Mouse (Mus musculus) spleen, embryonic (tissue): ENCODE data around the gene Gm9913.

Experiments
- CTCF ChIA-PET: fragments of 350-600 bp; sonication (Branson Sonifier 250); formaldehyde crosslinking; loops from one replicate; lab custom pipeline; 2022; lab: Charles Lee

The Gm9913 gene

DNA sequence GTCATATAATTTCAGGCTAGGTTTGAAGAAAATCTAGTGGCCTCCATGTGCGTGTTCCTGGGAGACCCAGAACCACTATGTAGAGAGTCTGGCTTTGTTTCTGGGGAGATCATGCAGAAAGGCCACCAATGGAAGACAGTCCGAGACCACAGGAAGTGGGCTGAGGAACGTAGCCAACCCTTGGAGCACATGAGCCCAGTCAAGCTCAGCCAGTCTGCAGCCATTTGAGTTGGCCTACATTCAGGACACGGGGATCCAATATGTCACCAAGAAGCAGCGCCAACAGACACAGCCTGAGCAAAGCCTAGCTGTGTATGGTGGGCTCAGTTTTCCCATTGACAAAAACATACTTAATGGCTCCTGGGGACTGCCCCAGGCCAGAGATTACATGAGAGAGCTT is 8.2 kb upstream of the Gm9913 start:
- CTCF ChIA-PET = no interaction called here

DNA sequence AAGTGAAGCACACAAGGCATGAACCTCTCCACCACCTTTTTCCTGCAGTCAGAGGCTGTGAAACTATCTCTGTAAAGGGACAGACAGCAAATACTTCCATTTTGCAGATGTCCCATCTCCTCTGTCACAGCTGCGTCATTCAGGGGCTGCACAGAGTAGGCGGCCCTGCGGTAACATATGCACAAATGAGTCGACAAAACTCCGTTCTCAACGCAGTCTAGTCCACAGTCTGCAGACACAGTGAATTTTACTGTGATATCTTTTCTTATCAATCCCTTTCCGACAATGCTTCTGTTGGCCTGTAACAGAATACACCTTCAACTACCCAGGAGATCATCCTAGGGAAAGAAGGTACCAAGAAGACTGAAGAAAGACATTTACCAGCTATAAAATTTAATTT is 6.7 kb upstream of the Gm9913 start:
- CTCF ChIA-PET = no interaction called here

DNA sequence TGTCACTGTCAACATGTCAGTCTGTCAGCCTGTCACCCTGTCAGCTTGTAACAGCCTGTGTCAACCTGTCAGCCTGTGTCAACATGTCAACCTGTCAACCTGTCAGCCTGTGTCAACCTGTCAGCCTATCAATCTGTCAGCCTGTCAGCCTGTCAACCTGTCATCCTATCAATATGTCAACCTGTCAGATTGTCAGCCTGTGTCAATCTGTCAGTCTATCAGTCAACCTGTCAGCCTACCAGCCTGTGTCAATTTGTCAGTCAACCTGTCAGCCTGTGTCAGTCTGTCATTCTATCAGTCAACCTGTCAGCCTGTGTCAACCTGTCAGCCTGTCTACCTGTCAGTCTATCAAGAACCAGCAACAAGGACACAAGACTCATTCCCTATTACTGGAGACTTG is 3.4 kb upstream of the Gm9913 start:
- CTCF ChIA-PET = no interaction called here

DNA sequence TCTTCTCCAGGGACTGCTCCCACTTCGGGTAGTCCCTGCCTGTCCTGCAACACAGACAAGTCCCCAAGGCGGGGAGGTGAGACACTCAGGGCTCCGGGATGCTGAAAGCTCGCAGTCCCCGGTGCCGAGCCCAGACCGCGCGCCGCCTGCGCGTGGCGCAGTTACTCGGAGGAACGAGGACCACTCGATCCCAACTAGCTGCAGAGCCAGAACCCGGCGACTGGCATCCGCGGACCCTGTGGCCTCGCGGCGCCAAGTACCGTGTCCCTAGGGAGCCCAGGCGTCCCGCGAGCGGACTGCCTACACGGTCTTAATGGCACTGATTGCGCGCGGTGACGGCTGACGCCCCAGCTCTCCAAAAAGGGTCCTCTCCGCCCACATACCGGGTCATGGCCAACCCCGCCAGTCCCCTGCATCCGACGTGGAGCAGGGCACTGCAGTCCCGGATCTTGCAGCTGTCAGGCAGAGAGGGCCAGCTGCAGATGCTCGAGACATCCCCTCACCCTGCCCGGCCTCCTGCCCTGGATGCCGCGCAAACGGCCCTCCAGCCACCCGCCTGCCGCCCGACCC is 942 bp downstream of the Gm9913 start:
- CTCF ChIA-PET = no interaction called here

DNA sequence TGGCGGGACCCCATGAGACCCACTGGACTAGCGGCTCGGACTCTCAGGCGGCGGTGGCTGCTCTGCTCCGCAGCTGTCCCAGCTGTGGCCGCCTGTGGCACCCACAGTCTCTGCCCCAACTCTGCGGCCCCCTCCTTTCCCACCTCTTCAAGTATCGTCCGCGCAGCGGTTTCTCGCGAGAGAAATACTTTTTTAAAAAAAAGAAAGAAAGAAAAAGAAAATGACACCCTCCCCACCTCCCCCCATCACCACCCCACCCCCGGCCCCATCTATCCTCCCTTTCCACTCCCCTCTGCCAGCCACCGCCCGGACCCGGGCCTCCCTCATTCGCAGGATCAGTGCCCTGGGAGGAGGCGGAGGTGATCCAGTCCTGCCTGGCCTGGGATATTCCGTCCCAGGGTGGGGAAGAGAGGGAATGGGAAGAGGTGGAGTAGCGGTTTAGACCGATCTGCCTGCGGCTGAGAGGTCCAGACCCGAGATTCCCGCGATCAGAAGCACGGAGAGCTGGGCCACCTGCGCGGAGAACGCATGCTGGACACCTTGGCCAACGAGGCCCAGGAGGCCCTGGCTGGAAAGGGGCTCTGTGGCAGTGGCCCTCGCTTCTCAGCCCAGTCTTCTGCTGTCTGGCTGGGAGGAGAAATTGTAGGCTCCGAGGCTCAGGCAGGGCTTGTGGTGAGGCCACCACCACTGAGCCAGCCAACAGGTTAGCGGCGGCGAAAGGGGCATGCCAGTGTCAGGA is 1.6 kb downstream of the Gm9913 start:
- CTCF ChIA-PET = no interaction called here

DNA sequence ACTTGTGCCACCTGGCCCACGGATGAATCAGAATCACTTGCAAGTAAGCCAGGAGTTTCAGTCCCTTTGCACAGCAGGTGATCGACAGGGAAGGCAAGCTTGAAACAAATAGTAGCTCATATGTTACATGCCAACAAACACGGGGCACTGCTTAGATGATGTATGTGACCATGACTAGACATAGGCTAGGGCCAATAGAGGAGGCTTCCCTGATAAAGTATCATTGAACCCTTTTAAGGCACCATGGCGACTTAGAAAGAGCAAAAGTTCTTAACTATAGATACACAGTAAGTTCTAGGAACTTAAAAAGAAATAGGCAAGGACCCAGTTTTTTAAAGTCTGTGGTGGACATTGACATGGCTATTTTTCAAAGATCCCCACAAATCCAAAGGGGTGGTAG is 3.0 kb downstream of the Gm9913 start, which contains the start of gene Fbn1:
Gene Fbn1 (minus strand): TSS at position 101 of the 400 bp plus-strand sequence.
- CTCF ChIA-PET = no interaction called here

DNA sequence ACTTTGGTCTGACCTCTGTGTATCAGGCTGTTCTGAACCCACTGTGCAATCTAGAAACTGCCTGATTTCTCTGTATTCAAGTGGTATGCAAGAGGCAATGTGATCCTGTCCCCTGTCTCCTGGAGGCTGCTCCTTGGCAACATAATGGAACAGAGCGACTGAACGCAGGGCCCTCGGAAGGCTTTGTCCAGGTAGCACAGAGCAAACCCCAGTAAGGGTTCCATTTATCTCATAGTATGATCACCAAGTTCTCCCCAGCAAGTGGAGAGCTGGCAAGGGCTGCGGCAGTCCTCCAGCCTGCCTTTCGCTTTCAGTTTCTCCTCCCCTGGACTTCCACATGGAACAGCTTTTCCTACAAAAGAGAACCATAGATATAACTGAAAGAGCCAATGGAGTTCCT is 3.5 kb downstream of the Gm9913 start:
- CTCF ChIA-PET = no interaction called here

DNA sequence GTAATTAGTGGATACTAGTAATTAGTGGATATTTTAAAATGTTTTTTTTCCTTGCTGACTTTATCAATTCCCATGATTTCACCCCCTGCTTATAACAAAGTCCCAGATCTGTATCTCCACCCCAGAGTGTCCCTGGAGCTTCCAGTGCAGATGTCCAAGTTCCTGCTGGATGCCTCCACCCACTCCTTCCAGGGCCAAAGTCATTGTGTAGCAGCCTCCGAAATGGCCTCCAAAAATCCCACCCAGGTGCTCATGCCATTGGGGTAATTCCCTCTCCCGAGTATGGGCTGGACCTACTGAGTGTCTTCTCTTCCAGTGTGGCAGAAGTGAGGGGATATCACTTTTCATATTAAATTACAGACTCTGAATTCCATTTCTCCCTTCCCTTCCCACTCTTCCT is 5.9 kb downstream of the Gm9913 start:
- CTCF ChIA-PET = no interaction called here

DNA sequence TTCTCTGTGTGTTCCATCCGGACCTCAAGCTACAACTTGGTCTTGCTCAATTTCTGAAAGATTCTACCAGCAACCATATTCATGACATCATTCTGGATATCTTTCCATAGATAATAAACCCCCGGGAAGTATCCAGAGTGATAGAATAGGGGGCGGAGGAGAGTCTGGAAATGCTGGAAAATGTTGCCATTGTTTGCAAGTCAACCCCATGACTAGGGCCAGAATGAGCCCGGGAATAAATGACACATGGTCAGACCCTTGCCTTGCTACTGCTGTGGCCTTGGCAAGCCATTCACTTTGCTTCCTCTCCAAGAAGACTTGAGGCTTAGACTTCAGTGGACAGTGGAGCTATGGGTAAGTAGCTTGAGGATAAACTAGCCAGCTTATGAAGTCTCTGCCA is 7.0 kb downstream of the Gm9913 start:
- CTCF ChIA-PET = no interaction called here

DNA sequence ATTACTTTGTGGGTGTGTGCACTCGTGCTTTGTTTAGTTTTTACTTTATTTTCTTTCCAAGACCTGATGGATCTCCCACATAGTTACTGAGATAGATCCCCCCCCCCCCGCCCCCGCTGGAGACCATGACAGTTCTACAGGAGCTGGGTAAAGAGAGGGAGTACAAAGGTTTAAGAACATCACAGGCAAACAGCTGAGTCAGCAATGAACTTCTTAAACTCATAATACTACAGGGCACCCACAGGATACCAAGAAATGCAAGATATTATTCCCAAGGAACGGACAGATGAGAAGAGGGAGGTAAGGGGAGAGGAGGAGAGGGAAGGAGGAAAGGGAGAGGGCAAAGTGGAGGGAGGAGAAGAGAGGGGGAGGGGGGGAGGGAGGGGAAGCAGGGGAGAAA is 7.7 kb downstream of the Gm9913 start:
- CTCF ChIA-PET = no interaction called here

DNA sequence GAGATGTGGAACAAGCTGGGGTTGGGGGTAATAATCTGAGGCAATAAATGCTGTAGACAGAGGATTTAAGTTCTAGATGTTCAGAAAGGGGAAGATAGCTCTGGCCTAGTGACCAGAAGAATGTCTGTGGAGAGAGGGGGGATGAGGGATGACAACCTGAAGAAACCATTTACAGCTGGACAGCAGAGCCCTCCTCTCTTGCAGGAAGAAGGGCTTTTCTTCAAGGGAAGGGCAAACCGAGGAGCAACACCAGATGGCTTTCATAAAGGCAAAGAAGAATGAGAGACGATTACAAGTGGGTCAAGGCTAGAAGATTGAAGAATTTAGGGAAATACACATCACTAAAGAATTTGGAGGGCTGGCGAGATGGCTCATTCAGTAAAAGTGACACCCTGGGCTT is 9.5 kb downstream of the Gm9913 start:
- CTCF ChIA-PET = no interaction called here

DNA sequence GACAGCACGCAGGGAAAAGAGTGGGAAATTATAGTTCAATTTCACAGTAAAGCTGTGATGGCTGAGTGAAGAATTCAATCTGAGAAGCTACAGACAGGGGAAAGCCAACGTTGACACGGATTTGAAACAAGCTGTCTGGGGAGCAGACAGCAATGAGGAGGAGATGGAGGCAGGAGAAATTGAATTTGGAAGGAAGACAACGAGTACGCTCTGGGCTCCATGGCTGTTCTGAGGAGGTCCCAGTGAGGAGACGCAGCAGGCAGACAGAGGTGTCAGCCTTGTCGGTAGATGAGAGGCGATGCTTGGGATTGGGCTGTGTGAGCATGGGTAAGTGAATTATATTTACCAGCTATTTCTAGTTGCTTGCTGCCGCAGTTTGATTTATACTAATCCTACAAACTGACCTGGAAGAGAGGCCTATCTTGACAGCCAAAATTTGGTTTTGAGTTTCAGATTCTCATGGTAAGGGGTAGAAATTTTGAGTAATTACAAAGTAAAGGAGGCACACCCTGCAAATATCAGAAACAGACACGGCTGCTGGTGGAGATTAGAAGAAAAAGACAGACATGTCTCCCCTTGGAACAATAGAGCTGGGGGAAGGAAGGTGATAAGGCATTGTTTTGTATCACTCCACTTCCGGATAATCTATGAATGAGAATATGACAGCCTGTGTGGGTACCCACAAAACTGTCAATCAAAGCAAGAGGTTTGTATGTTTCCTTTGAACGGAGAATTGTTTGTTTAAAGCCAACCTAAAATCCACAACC is 10.6 kb downstream of the Gm9913 start:
- CTCF ChIA-PET = no interaction called here

DNA sequence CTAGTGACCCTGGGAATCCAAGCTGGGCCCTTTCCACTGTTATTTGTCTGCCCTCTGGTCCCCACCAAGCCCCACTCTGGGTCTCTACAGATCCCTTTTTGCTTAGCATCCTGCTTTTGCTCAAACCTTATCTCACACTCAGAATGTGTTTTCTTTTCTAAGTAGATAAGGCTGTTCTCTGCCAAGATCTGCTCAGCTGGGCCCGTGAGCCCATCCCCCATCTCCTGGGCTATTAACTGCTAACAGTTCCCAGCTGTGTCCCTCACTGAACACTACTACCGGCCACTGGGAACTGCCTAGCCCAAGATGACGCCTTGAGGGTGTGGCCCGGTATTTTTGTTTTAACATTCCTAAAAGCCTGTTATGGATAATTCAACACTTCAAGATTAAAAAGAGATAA is 11.7 kb downstream of the Gm9913 start:
- CTCF ChIA-PET = no interaction called here

DNA sequence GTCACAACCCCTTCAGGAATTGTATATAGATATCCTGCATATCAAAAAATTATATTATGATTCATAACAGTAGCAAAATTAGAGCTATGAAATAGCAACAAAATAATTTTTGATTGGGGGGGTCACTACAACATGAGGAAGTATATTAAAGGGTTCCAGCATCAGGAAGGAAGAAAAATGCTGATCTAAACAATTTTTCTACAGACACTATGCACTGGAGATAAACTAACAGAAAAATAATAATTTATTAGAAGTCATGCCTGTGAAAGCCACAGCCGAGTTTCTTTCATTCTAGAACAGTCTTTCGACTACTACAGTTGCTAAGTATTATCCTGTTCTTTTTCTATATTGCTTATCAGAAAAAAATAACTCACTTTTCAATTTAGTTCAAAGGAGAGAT is 20.6 kb downstream of the Gm9913 start:
- CTCF ChIA-PET = no interaction called here

DNA sequence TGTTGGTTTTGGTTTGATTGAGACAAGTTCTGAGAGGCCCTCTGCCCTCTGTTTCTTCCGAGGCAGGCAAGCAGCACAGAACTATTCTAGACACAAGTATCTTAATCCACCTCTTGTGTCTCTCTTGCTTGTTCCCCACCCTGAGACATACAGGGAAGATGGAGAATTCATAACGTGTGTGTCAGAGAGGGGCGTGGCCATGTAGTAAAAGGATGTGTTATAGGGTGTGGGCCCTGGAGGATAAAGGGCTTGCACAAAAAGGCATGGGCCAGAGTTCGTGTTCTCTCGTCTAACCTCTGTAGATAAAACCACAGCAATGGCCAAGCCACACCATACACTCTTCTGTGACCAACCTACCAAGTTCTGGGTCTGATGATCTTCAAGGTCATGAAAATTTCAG is 21.7 kb downstream of the Gm9913 start:
- CTCF ChIA-PET = no interaction called here

DNA sequence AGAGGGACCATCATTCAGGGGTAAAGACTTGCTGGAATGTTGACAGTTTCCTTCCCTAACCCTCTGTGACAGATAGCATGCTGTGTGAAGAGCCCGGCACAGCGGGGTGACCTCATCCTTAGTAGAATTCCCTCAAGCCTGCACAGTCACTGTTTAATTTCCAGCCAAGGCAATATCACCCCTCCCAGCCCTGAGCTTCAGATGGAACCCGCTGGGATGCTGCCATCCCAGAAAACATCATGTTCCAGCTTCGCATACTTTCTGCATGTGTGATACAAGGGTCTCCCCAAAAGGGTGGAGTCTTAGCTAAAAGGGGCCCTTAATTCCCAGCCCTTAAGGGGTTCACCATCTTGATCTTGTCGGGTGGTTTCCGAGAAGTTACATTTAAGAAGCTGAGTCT is 25.8 kb downstream of the Gm9913 start:
- CTCF ChIA-PET = no interaction called here

DNA sequence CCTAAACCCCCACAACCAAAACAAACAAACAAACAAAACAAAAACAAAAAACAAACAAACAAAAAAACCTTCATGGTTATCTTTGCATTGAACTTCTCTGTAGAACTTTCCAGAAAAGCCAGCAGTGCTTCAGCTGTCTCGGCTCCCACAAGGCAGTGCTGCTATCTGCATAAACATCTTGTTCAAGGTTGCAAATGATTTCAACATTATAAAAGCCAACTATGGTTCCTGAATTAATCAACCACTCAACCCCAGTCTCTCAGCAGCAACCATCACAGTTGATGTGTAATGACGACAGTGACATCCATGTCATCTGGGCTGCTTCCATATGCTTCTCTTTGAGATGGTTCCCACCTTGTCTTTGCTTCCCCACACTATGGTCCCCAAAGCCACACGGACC is 34.8 kb downstream of the Gm9913 start:
- CTCF ChIA-PET = no interaction called here

DNA sequence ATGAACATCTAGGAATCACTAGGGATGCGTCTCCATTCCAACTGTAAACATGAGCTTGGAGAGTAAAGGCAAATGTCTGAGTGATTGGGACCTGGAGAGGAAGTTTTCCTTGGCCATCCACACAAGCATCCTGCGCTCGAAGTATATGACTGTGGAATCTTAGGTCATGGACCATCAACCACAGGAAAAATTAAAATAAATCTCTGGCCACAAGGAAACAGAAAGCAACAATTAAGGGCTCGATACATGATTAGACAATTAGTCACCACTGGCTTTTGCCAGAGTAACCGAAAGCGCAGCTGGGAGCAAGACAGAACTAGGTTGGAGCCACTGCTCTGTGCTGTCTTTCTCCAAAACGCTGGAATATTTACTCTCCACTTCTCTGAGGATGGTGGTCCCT is 35.7 kb downstream of the Gm9913 start:
- CTCF ChIA-PET = no interaction called here

DNA sequence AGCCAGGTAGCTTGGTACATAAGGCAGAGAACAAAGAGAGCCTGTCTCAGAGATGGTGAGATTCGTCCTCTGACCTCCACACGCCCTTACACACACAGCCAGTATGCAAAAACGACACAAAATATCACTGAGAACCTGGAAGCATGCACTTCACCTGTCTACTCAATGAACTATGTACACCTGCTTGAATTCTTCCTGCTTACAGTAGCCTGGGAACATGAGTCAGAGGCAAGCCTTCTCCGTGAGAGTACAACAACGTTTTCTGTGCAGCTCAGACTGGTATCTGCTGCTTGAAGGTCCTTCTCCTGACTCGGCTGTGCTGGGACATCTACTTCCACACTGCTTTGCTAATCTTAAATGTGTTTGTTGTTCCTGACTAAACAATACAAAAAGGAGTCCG is 36.6 kb downstream of the Gm9913 start:
- CTCF ChIA-PET = no interaction called here

DNA sequence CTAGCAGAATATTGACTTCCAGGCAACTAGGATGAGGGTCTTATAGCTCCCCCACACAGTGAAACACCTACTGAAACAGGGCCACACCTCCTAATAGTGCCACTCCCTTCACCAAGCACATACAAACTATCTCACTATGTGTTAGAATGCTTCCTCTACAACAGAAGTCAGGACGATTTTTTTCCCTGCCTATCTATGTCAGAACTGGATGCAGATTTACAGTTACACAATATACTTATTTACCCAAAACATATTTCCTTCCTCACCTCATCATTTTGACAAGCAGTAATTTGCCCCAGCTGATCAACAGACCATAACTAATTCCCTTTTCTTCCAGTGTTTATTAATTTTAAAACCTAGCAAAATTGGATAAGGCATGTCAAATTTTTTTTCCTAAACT is 38.8 kb downstream of the Gm9913 start:
- CTCF ChIA-PET = no interaction called here

DNA sequence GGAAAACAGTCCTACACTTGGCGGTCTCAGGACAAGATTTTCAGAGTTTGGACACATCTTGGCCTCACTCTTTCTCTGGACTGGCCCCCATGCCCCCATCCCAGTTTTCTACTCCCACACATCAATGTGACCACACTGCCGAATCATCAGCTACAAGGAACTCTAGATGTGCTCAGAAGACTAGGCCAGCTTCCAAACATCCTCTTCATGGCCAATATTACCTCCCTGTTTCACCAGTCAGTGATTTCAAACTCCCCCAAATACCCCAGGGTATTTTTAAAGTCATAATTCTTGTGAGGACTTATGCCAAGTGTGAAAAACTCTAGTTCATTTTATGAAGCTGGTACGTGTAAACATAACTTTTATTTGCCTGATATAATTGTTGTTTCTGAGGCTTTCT is 40.1 kb downstream of the Gm9913 start:
- CTCF ChIA-PET = no interaction called here

DNA sequence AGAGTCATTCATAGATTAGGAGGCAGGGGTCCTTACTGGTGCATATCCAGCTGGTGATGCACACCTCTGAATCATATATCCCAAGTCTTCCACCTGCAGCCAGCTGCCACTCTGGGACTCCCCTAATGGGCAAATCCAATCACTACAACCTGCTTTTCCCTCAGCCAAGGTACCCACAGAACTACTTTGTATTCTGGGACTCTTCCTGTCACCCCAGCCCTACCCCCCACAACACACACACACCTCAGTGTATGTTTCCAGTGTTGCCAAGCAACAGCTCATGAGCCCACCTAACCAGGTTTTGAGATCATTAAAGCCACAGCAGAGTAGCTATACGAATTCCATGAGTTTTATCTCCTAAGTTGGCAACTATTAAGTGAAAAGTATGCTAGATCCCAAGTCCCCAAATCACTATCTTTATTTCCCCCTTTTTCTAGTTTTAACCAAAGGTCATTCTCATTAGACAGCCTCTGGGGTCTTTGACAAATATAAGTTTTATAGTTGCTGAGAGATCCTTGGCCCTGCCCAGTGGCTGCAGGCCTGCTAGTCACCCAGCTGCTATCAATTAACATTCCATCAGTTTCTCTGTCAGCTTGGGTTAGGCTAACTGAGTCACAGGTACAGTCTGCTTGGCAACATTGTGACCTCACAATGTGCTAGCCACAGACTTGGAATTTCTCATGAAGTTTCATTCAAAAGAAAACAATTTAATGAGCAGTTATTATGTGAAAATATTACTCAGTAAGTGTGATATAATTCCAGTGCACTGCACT is 44.1 kb downstream of the Gm9913 start:
- CTCF ChIA-PET = no interaction called here
